8 mouse cellular contexts compared by ENCODE assay signal in the genomic region with DNA sequence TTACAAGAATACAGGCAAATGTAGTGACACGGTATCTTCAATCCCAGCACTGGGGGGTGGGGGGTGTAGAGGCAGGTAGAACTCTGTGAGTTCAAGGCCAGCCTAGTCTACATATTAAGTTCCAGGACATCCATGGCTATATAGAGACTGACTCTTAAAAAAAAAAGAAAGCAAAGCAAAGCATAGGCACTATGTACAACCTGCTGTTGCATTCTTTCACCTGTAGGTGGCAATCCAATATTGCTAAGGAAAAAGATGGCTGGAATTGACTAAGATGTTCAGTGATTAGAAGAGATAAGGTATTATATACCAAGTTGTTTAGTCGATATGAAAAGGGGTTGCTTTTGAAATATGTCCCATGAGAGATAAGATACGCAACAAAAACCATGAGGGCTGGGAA. TPM values are rescaled to one million over a fixed set of nuclear protein-coding genes. Genes with fewer than 3 reads are reported as not detected.
A peak's percentile ranks its signal among the peaks of the same experiment; 100 is the strongest.
DNase-seq lines count a peak whose midpoint lies in the region; ATAC-seq and TF ChIP-seq lines count a peak whose summit lies in the region.

No protein-coding gene starts in this region.

- WGBS in forebrain, embryonic 12.5 days, result 75% methylated on average over 3 of the region's 3 CpGs
- 88% methylated on average over 3 of the region's 3 CpGs for WGBS in forebrain, embryonic 10.5 days
- WGBS in midbrain, embryonic 11.5 days, result 80% methylated on average over 3 of the region's 3 CpGs
- 66% methylated on average over 3 of the region's 3 CpGs for WGBS in midbrain, embryonic 15.5 days
- WGBS in lung, embryonic 16.5 days, result 50% methylated on average over 3 of the region's 3 CpGs
- WGBS in stomach, postnatal 0 days, result 57% methylated on average over 3 of the region's 3 CpGs

- DNase-seq in forebrain, embryonic 10.5 days (ENCODE audit: extremely low spot score, low spot score), result no peak
- DNase-seq in midbrain, embryonic 11.5 days (ENCODE audit: low spot score, missing footprints), result peak; percentile 85
- peak; percentile 56 for DNase-seq in c-Kit-positive CD71-negative TER-119-negative erythroid progenitor cells, embryonic 14.5 days (ENCODE audit: low read depth)
- DNase-seq in stomach, postnatal 0 days (ENCODE audit: low spot score), result peak; percentile 19

- 0 out of 2 replicates have a peak, but pooled peaks have one; percentile 33 for ATAC-seq in forebrain, embryonic 12.5 days (ENCODE audit: low FRiP score)
- no peak for ATAC-seq in midbrain, embryonic 11.5 days (ENCODE audit: low FRiP score)
- no peak for ATAC-seq in midbrain, embryonic 15.5 days (replicated peaks)
- peak; percentile 82 for ATAC-seq in granulocyte monocyte progenitor cell, adult 5-6 weeks (replicated peaks; ENCODE audit: poor library complexity, severe bottlenecking)
- peak; percentile 54; the same call in 1 of the 2 replicates for ATAC-seq in lung, embryonic 16.5 days (ENCODE audit: low read depth)
- 0 out of 2 replicates have a peak, but pooled peaks have one; percentile 56 for ATAC-seq in stomach, postnatal 0 days (ENCODE audit: low FRiP score, low TSS enrichment)

- TF ChIP-seq CTCF in stomach, postnatal 0 days (IDR thresholded peaks at IDR 0.05; ENCODE audit: low read depth), result peak; percentile 96

- TF ChIP-seq EP300 in stomach, postnatal 0 days (optimal IDR thresholded peaks at IDR 0.05), result no peak

- H3K9ac ChIP-seq in forebrain, embryonic 12.5 days, result no peak overlapping the region
- no peak overlapping the region for H3K9ac ChIP-seq in midbrain, embryonic 11.5 days (ENCODE audit: low read length)
- H3K9ac ChIP-seq in midbrain, embryonic 15.5 days, result no peak overlapping the region
- H3K9ac ChIP-seq in lung, embryonic 16.5 days (ENCODE audit: low read length), result no peak overlapping the region
- no peak overlapping the region for H3K9ac ChIP-seq in stomach, postnatal 0 days (ENCODE audit: low read length)

- H3K36me3 ChIP-seq in forebrain, embryonic 12.5 days (replicated peaks), result no peaks in the 10 kb centered on the region
- peaks cover 14% of the 10 kb centered on the region for H3K36me3 ChIP-seq in forebrain, embryonic 10.5 days (replicated peaks)
- H3K36me3 ChIP-seq in midbrain, embryonic 11.5 days (ENCODE audit: control insufficient read depth, insufficient read depth, low read length), result no peaks in the 10 kb centered on the region
- no peaks in the 10 kb centered on the region for H3K36me3 ChIP-seq in midbrain, embryonic 15.5 days (replicated peaks)
- H3K36me3 ChIP-seq in lung, embryonic 16.5 days (ENCODE audit: control insufficient read depth, insufficient read depth, low read length), result no peaks in the 10 kb centered on the region
- H3K36me3 ChIP-seq in stomach, postnatal 0 days (ENCODE audit: control insufficient read depth, insufficient read depth, low read length), result no peaks in the 10 kb centered on the region

- H3K9me3 ChIP-seq in forebrain, embryonic 12.5 days, result no peaks in the 10 kb centered on the region
- H3K9me3 ChIP-seq in forebrain, embryonic 10.5 days, result no peaks in the 10 kb centered on the region
- no peaks in the 10 kb centered on the region for H3K9me3 ChIP-seq in midbrain, embryonic 11.5 days (ENCODE audit: control insufficient read depth, low read length)
- H3K9me3 ChIP-seq in midbrain, embryonic 15.5 days, result no peaks in the 10 kb centered on the region
- no peaks in the 10 kb centered on the region for H3K9me3 ChIP-seq in lung, embryonic 16.5 days (ENCODE audit: control insufficient read depth, low read length)
- no peaks in the 10 kb centered on the region for H3K9me3 ChIP-seq in stomach, postnatal 0 days (ENCODE audit: control insufficient read depth, low read length)

- H3K27ac ChIP-seq in forebrain, embryonic 12.5 days, result no peak overlapping the region
- no peak overlapping the region for H3K27ac ChIP-seq in forebrain, embryonic 10.5 days
- no peak overlapping the region for H3K27ac ChIP-seq in midbrain, embryonic 11.5 days (ENCODE audit: low read depth, low read length)
- H3K27ac ChIP-seq in midbrain, embryonic 15.5 days, result no peak overlapping the region
- H3K27ac ChIP-seq in lung, embryonic 16.5 days (ENCODE audit: low read length), result no peak overlapping the region
- H3K27ac ChIP-seq in stomach, postnatal 0 days (replicated peaks), result no peak overlapping the region

- H3K4me3 ChIP-seq in forebrain, embryonic 12.5 days (replicated peaks), result no peak overlapping the region
- H3K4me3 ChIP-seq in forebrain, embryonic 10.5 days, result no peak overlapping the region
- H3K4me3 ChIP-seq in midbrain, embryonic 11.5 days (ENCODE audit: low read depth, low read length), result no peak overlapping the region
- H3K4me3 ChIP-seq in midbrain, embryonic 15.5 days, result no peak overlapping the region
- no peak overlapping the region for H3K4me3 ChIP-seq in lung, embryonic 16.5 days (ENCODE audit: low read length)
- no peak overlapping the region for H3K4me3 ChIP-seq in stomach, postnatal 0 days (ENCODE audit: low read depth, low read length)

- H3K4me2 ChIP-seq in forebrain, embryonic 12.5 days, result no peak overlapping the region
- no peak overlapping the region for H3K4me2 ChIP-seq in midbrain, embryonic 11.5 days
- H3K4me2 ChIP-seq in midbrain, embryonic 15.5 days, result no peak overlapping the region
- no peak overlapping the region for H3K4me2 ChIP-seq in lung, embryonic 16.5 days (ENCODE audit: low read depth, low read length)
- no peak overlapping the region for H3K4me2 ChIP-seq in stomach, postnatal 0 days (replicated peaks; ENCODE audit: low read depth)

- H3K27me3 ChIP-seq in forebrain, embryonic 12.5 days, result no peaks in the 10 kb centered on the region
- no peaks in the 10 kb centered on the region for H3K27me3 ChIP-seq in forebrain, embryonic 10.5 days (ENCODE audit: poor library complexity, severe bottlenecking)
- H3K27me3 ChIP-seq in midbrain, embryonic 11.5 days (ENCODE audit: control insufficient read depth, insufficient read depth, low read length), result no peaks in the 10 kb centered on the region
- H3K27me3 ChIP-seq in midbrain, embryonic 15.5 days (replicated peaks), result no peaks in the 10 kb centered on the region
- H3K27me3 ChIP-seq in lung, embryonic 16.5 days (ENCODE audit: control insufficient read depth, insufficient read depth, low read depth, low read length), result no peaks in the 10 kb centered on the region
- H3K27me3 ChIP-seq in stomach, postnatal 0 days (ENCODE audit: control insufficient read depth, insufficient read depth, low read length), result no peaks in the 10 kb centered on the region

- no peaks in the 10 kb centered on the region for H3K4me1 ChIP-seq in forebrain, embryonic 12.5 days
- H3K4me1 ChIP-seq in forebrain, embryonic 10.5 days, result no peaks in the 10 kb centered on the region
- no peaks in the 10 kb centered on the region for H3K4me1 ChIP-seq in midbrain, embryonic 11.5 days (ENCODE audit: control insufficient read depth, insufficient read depth, low read length)
- H3K4me1 ChIP-seq in midbrain, embryonic 15.5 days, result 0 out of 2 replicates have a peak, but pooled peaks cover 3% of the 10 kb centered on the region
- H3K4me1 ChIP-seq in lung, embryonic 16.5 days (replicated peaks; ENCODE audit: control insufficient read depth, insufficient read depth, low read length), result no peaks in the 10 kb centered on the region
- no peaks in the 10 kb centered on the region for H3K4me1 ChIP-seq in stomach, postnatal 0 days (replicated peaks; ENCODE audit: control insufficient read depth, insufficient read depth)

RNA-seq across cellular contexts. Expression of a gene that starts 31.5 kb away (rescaled TPM):
- 12.9 and 15.8 TPM in 2 replicates for polyA plus RNA-seq in forebrain, embryonic 12.5 days (2016; fragmentation: Nextera tagmentation; extraction: Ambion mirVana)
- polyA plus RNA-seq in forebrain, embryonic 10.5 days (2016; fragmentation: Nextera tagmentation; extraction: Ambion mirVana), result 9.9 and 10.5 TPM in 2 replicates
- polyA plus RNA-seq in midbrain, embryonic 11.5 days (2014; fragmentation: Nextera tagmentation; extraction: Ambion mirVana), result 11.0 and 11.1 TPM in 2 replicates
- 8.1 and 8.6 TPM in 2 replicates for polyA plus RNA-seq in midbrain, embryonic 15.5 days (2015; fragmentation: Nextera tagmentation; extraction: Ambion mirVana)
- total RNA-seq in granulocyte monocyte progenitor cell, adult 5-6 weeks (2014; fragmentation: Nextera tagmentation), result 87.1 and 94.5 TPM in 2 replicates
- total RNA-seq in granulocyte monocyte progenitor cell, adult 5-6 weeks (2017), result 74.9 and 93.0 TPM in 2 replicates
- 12.0 and 12.5 TPM in 2 replicates for polyA plus RNA-seq in lung, embryonic 16.5 days (2015; fragmentation: Nextera tagmentation; extraction: Ambion mirVana)
- polyA plus RNA-seq in stomach, postnatal 0 days (2015; fragmentation: Nextera tagmentation; extraction: Ambion mirVana), result 7.5 and 7.7 TPM in 2 replicates

Comparison
In these comparisons a context has a peak if more than half of its experiments do, and no peak if none do; other contexts are left out.
1. ATAC-seq: peak in forebrain, embryonic 12.5 days (single experiment), granulocyte monocyte progenitor cell, adult 5-6 weeks (single experiment), lung, embryonic 16.5 days (single experiment) and stomach, postnatal 0 days (single experiment); none in midbrain, embryonic 11.5 days (single experiment) and midbrain, embryonic 15.5 days (single experiment).